Mouse (Mus musculus) embryonic facial prominence, embryonic 12.5 days (tissue): Measurements from ENCODE around the gene Nrp2. TPM values are rescaled to one million over a fixed set of nuclear protein-coding genes. Genes with fewer than 3 reads are reported as not detected.

Experiments
- ATAC-seq: fragments of 200-750 bp; cut with Nextera tagmentation; 2 replicates; pipeline ENCODE4 v1.8.0; 2017; ENCODE audit not compliant: insufficient number of reproducible peaks, insufficient read depth, low FRiP score, low TSS enrichment
- H3K27ac ChIP-seq: fragments of 300-500 bp; sonication (generic); 2 replicates; pipeline ENCODE4 v1.5.1; 2016; ENCODE audit warnings: mild to moderate bottlenecking
- H3K27me3 ChIP-seq: fragments of 300-500 bp; sonication (generic); 2 replicates; pipeline ENCODE4 v1.6.1; 2016; ENCODE audit warnings: mild to moderate bottlenecking, moderate library complexity
- H3K36me3 ChIP-seq: fragments of 300-500 bp; sonication (generic); 2 replicates; pipeline ENCODE4 v1.6.1; 2016; ENCODE audit warnings: mild to moderate bottlenecking
- H3K4me1 ChIP-seq: fragments of 300-500 bp; sonication (generic); 2 replicates; pipeline ENCODE4 v1.6.1; 2016
- H3K4me2 ChIP-seq: fragments of 300-500 bp; sonication (generic); replicated peaks from 2 replicates; pipeline ENCODE4 v1.6.1; 2016; ENCODE audit warnings: mild to moderate bottlenecking, moderate library complexity
- H3K4me3 ChIP-seq: fragments of 300-500 bp; sonication (generic); 2 replicates; pipeline ENCODE4 v1.5.1; 2016; ENCODE audit warnings: mild to moderate bottlenecking
- H3K9ac ChIP-seq: fragments of 300-500 bp; sonication (generic); 2 replicates; pipeline ENCODE4 v1.6.1; 2016; ENCODE audit warnings: mild to moderate bottlenecking, moderate library complexity
- H3K9me3 ChIP-seq: fragments of 300-500 bp; sonication (generic); 2 replicates; pipeline ENCODE4 v1.6.1; 2016; ENCODE audit warnings: mild to moderate bottlenecking, moderate library complexity
- WGBS: fragments of 180-500 bp; shearing (Covaris S2); methylation state at CpG from one replicate; pipeline ENCODE4 v1.1.7; 2016; 5-methylcytosine and 5-hydroxymethylcytosine counted together
- polyA plus RNA-seq: library from polyadenylated mRNA; unstranded; fragments of >200 nt; fragmentation: Nextera tagmentation; extraction: Ambion mirVana; gene quantifications from 2 replicates; pipeline ENCODE4 v1.2.1, GENCODE M21; 2016

Gene Nrp2
- polyA plus RNA-seq, 1 experiment from 2014 or later = 46.2 TPM

- Histone ChIP-seq H3K36me3 (no peaks in the 10 kb centered on the region), H3K4me2 (no peak overlapping the region), H3K9ac (no peak overlapping the region), H3K27me3 (no peaks in the 10 kb centered on the region), H3K9me3 (no peaks in the 10 kb centered on the region), H3K27ac (no peak overlapping the region), H3K4me1 (peaks cover 2% of the 10 kb centered on the region), H3K4me3 (no peak overlapping the region)
- no peak for ATAC-seq
- WGBS = 83% methylated on average over 6 of the region's 6 CpGs
Observed at GRCm38 (mm10) chr1:62691175-62691574, 11.9 kb upstream of the Nrp2 start.

GRCm38 (mm10) chr1:62696312-62696982 lies 6.6 kb upstream of the Nrp2 start:
- Histone ChIP-seq H3K4me2 (no peak overlapping the region), H3K4me3 (no peak overlapping the region), H3K4me1 (peaks cover 17% of the 10 kb centered on the region), H3K27ac (no peak overlapping the region), H3K36me3 (no peaks in the 10 kb centered on the region), H3K9me3 (no peaks in the 10 kb centered on the region), H3K9ac (no peak overlapping the region), H3K27me3 (no peaks in the 10 kb centered on the region)
- 0 out of 2 replicates have a peak, but pooled peaks have one; percentile 22 for ATAC-seq
- 36% methylated on average over 6 of the region's 6 CpGs for WGBS

GRCm38 (mm10) chr1:62696983-62697341 lies 6.1 kb upstream of the Nrp2 start:
- 13% methylated on average over 9 of the region's 9 CpGs for WGBS
- no peak for ATAC-seq
- Histone ChIP-seq H3K27me3 (no peaks in the 10 kb centered on the region), H3K9me3 (no peaks in the 10 kb centered on the region), H3K27ac (no peak overlapping the region), H3K4me3 (no peak overlapping the region), H3K9ac (no peak overlapping the region), H3K4me2 (no peak overlapping the region), H3K4me1 (peaks cover 17% of the 10 kb centered on the region), H3K36me3 (no peaks in the 10 kb centered on the region)

- Histone ChIP-seq H3K27me3 (no peaks in the 10 kb centered on the region), H3K9ac (no peak overlapping the region), H3K4me2 (no peak overlapping the region), H3K4me3 (no peak overlapping the region), H3K4me1 (peaks cover 17% of the 10 kb centered on the region), H3K27ac (no peak overlapping the region), H3K36me3 (no peaks in the 10 kb centered on the region), H3K9me3 (no peaks in the 10 kb centered on the region)
- ATAC-seq = no peak
- 51% methylated on average over 3 of the region's 3 CpGs for WGBS
Observed at GRCm38 (mm10) chr1:62697353-62697752, 5.7 kb upstream of the Nrp2 start.

GRCm38 (mm10) chr1:62699801-62700200 lies 3.3 kb upstream of the Nrp2 start:
- no peak overlapping the region for H3K4me3 ChIP-seq
- 74% methylated on average over 4 of the region's 4 CpGs for WGBS
- H3K27ac ChIP-seq = no peak overlapping the region
- no peak for ATAC-seq
- H3K9me3 ChIP-seq = no peaks in the 10 kb centered on the region
- H3K9ac ChIP-seq = no peak overlapping the region
- H3K27me3 ChIP-seq = no peaks in the 10 kb centered on the region
- H3K36me3 ChIP-seq = no peaks in the 10 kb centered on the region
- peaks cover 17% of the 10 kb centered on the region for H3K4me1 ChIP-seq
- no peak overlapping the region for H3K4me2 ChIP-seq

GRCm38 (mm10) chr1:62701065-62701921 lies 1.8 kb upstream of the Nrp2 start:
- Histone ChIP-seq H3K27ac (no peak overlapping the region), H3K36me3 (no peaks in the 10 kb centered on the region), H3K4me1 (peaks cover 22% of the 10 kb centered on the region), H3K4me2 (no peak overlapping the region), H3K27me3 (no peaks in the 10 kb centered on the region), H3K9me3 (no peaks in the 10 kb centered on the region), H3K9ac (no peak overlapping the region), H3K4me3 (no peak overlapping the region)
- WGBS = 34% methylated on average over 10 of the region's 10 CpGs
- ATAC-seq = no peak

- peaks cover 18% of the 10 kb centered on the region; the same call in 1 of the 2 replicates for H3K4me1 ChIP-seq
- H3K27ac ChIP-seq = peak overlapping the region; percentile 70
- no peaks in the 10 kb centered on the region for H3K9me3 ChIP-seq
- peak overlapping the region; percentile 79 for H3K9ac ChIP-seq
- H3K4me2 ChIP-seq = peak overlapping the region; percentile 95
- no peaks in the 10 kb centered on the region for H3K36me3 ChIP-seq
- H3K27me3 ChIP-seq = no peaks in the 10 kb centered on the region
- H3K4me3 ChIP-seq = peak overlapping the region; percentile 70
- under 1% methylated on average over 25 of the region's 25 CpGs for WGBS
- ATAC-seq = no peak
Observed at GRCm38 (mm10) chr1:62702743-62703142, 342 bp upstream of the Nrp2 start.

GRCm38 (mm10) chr1:62704117-62704888 lies 1.2 kb downstream of the Nrp2 start:
- peak overlapping the region; percentile 70; the same call in 1 of the 2 replicates for H3K27ac ChIP-seq
- H3K4me2 ChIP-seq = peak overlapping the region; percentile 95
- WGBS = under 1% methylated on average over 9 of the region's 9 CpGs
- H3K36me3 ChIP-seq = no peaks in the 10 kb centered on the region
- ATAC-seq = no peak
- H3K9ac ChIP-seq = peak overlapping the region; percentile 79
- H3K4me3 ChIP-seq = peak overlapping the region; percentile 70
- no peaks in the 10 kb centered on the region for H3K9me3 ChIP-seq
- H3K4me1 ChIP-seq = peaks cover 31% of the 10 kb centered on the region
- H3K27me3 ChIP-seq = 0 out of 2 replicates have a peak, but pooled peaks cover 8% of the 10 kb centered on the region

GRCm38 (mm10) chr1:62704889-62705516 lies 1.9 kb downstream of the Nrp2 start:
- H3K36me3 ChIP-seq = no peaks in the 10 kb centered on the region
- WGBS = 3% methylated on average over 16 of the region's 16 CpGs
- peak overlapping the region; percentile 70 for H3K4me3 ChIP-seq
- no peaks in the 10 kb centered on the region for H3K9me3 ChIP-seq
- no peak for ATAC-seq
- H3K27me3 ChIP-seq = 0 out of 2 replicates have a peak, but pooled peaks cover 8% of the 10 kb centered on the region
- H3K27ac ChIP-seq = peak overlapping the region; percentile 76
- peak overlapping the region; percentile 95 for H3K4me2 ChIP-seq
- H3K9ac ChIP-seq = peak overlapping the region; percentile 79
- peaks cover 36% of the 10 kb centered on the region for H3K4me1 ChIP-seq

GRCm38 (mm10) chr1:62705517-62705981 lies 2.5 kb downstream of the Nrp2 start:
- Histone ChIP-seq H3K27ac (peak overlapping the region; percentile 76), H3K4me1 (peaks cover 40% of the 10 kb centered on the region)

More at GRCm38 (mm10) chr1:62705517-62705981, 2.5 kb downstream of the Nrp2 start:
- Histone ChIP-seq H3K36me3 (no peaks in the 10 kb centered on the region), H3K4me3 (peak overlapping the region; percentile 70), H3K4me2 (peak overlapping the region; percentile 95), H3K27me3 (0 out of 2 replicates have a peak, but pooled peaks cover 8% of the 10 kb centered on the region), H3K9ac (peak overlapping the region; percentile 79), H3K9me3 (no peaks in the 10 kb centered on the region)
- WGBS = 2% methylated on average over 18 of the region's 18 CpGs
- no peak for ATAC-seq
